Mouse (Mus musculus): ENCODE data around the gene Slc44a3. TPM values are rescaled to one million over a fixed set of nuclear protein-coding genes. Genes with fewer than 3 reads are reported as not detected.

Slc44a3 gene
- polyA plus RNA-seq, 1 experiment from 2014 or later = 15.2 TPM

GRCm38 (mm10) chr3:121500734-121501133 lies 31.5 kb downstream of the Slc44a3 start:
- WGBS (ENCODE audit: insufficient replicate concordance) = 59% methylated on average over 5 of the region's 5 CpGs
- no peak overlapping the region for H3K4me3 ChIP-seq (ENCODE audit: low read depth, low read length)
- H3K4me2 ChIP-seq (ENCODE audit: low read depth, low read length) = no peak overlapping the region
- H3K4me1 ChIP-seq (ENCODE audit: insufficient read depth) = no peaks in the 10 kb centered on the region
- no peak overlapping the region for H3K9ac ChIP-seq (replicated peaks)
- no peaks in the 10 kb centered on the region for H3K9me3 ChIP-seq (ENCODE audit: low read length)
- 0 out of 2 replicates have a peak, but pooled peaks cover 4% of the 10 kb centered on the region for H3K36me3 ChIP-seq (replicated peaks; ENCODE audit: insufficient read depth, low read length)
- ATAC-seq (no peak), DNase-seq (no peak)
- no peaks in the 10 kb centered on the region for H3K27me3 ChIP-seq (ENCODE audit: insufficient read depth, low read length)
- no peak overlapping the region for H3K27ac ChIP-seq (ENCODE audit: low read depth)
- no peak for TF ChIP-seq CTCF (IDR thresholded peaks at IDR 0.05; ENCODE audit: low read depth)
- TF ChIP-seq EP300 (IDR thresholded peaks at IDR 0.05; ENCODE audit: low read depth) = no peak

- H3K9ac ChIP-seq (replicated peaks) = no peak overlapping the region
Measured at GRCm38 (mm10) chr3:121500225-121500624, 32.0 kb downstream of the Slc44a3 start.

GRCm38 (mm10) chr3:121493997-121494421 lies 38.2 kb downstream of the Slc44a3 start:
- H3K9me3 ChIP-seq (ENCODE audit: low read length) = no peaks in the 10 kb centered on the region
- no peak for ATAC-seq
- no peak for DNase-seq
- H3K27ac ChIP-seq (ENCODE audit: low read depth) = no peak overlapping the region
- H3K36me3 ChIP-seq (replicated peaks; ENCODE audit: insufficient read depth, low read length) = 0 out of 2 replicates have a peak, but pooled peaks cover 6% of the 10 kb centered on the region
- H3K4me3 ChIP-seq (ENCODE audit: low read depth, low read length) = 0 out of 2 replicates have a peak overlapping the region, but pooled peaks have one; percentile 13
- H3K27me3 ChIP-seq (ENCODE audit: insufficient read depth, low read length) = no peaks in the 10 kb centered on the region
- no peaks in the 10 kb centered on the region; the same call in 1 of the 2 replicates for H3K4me1 ChIP-seq (ENCODE audit: insufficient read depth)
- TF ChIP-seq EP300 (IDR thresholded peaks at IDR 0.05; ENCODE audit: low read depth) = no peak
- no peak for TF ChIP-seq CTCF (IDR thresholded peaks at IDR 0.05; ENCODE audit: low read depth)
- 60% methylated on average over 7 of the region's 7 CpGs for WGBS (ENCODE audit: insufficient replicate concordance)
- H3K4me2 ChIP-seq (ENCODE audit: low read depth, low read length) = 0 out of 2 replicates have a peak overlapping the region, but pooled peaks have one; percentile 26
- no peak overlapping the region for H3K9ac ChIP-seq (replicated peaks)

More at GRCm38 (mm10) chr3:121500225-121500624, 32.0 kb downstream of the Slc44a3 start:
- Histone ChIP-seq H3K9me3 (ENCODE audit: low read length) (no peaks in the 10 kb centered on the region), H3K27me3 (ENCODE audit: insufficient read depth, low read length) (no peaks in the 10 kb centered on the region), H3K4me3 (ENCODE audit: low read depth, low read length) (no peak overlapping the region), H3K27ac (ENCODE audit: low read depth) (no peak overlapping the region), H3K4me2 (ENCODE audit: low read depth, low read length) (no peak overlapping the region), H3K36me3 (replicated peaks; ENCODE audit: insufficient read depth, low read length) (0 out of 2 replicates have a peak, but pooled peaks cover 6% of the 10 kb centered on the region), H3K4me1 (ENCODE audit: insufficient read depth) (no peaks in the 10 kb centered on the region)
- peak; percentile 78 for DNase-seq
- TF ChIP-seq CTCF (IDR thresholded peaks at IDR 0.05; ENCODE audit: low read depth) = peak; percentile 95
- TF ChIP-seq EP300 (IDR thresholded peaks at IDR 0.05; ENCODE audit: low read depth) = no peak
- ATAC-seq = peak; percentile 45; the same call in 1 of the 2 replicates
- WGBS (ENCODE audit: insufficient replicate concordance) = 32% methylated on average over 10 of the region's 10 CpGs

GRCm38 (mm10) chr3:121492026-121492425 lies 40.2 kb downstream of the Slc44a3 start:
- H3K36me3 ChIP-seq (replicated peaks; ENCODE audit: insufficient read depth, low read length) = 0 out of 2 replicates have a peak, but pooled peaks cover 6% of the 10 kb centered on the region
- no peak overlapping the region for H3K4me3 ChIP-seq (ENCODE audit: low read depth, low read length)
- 67% methylated on average over 5 of the region's 5 CpGs for WGBS (ENCODE audit: insufficient replicate concordance)
- no peak overlapping the region for H3K4me2 ChIP-seq (ENCODE audit: low read depth, low read length)
- no peaks in the 10 kb centered on the region; the same call in 1 of the 2 replicates for H3K4me1 ChIP-seq (ENCODE audit: insufficient read depth)
- DNase-seq = no peak
- H3K27me3 ChIP-seq (ENCODE audit: insufficient read depth, low read length) = no peaks in the 10 kb centered on the region
- TF ChIP-seq EP300 (IDR thresholded peaks at IDR 0.05; ENCODE audit: low read depth) = no peak
- TF ChIP-seq CTCF (IDR thresholded peaks at IDR 0.05; ENCODE audit: low read depth) = no peak
- ATAC-seq = no peak
- no peak overlapping the region for H3K27ac ChIP-seq (ENCODE audit: low read depth)
- no peak overlapping the region for H3K9ac ChIP-seq (replicated peaks)
- H3K9me3 ChIP-seq (ENCODE audit: low read length) = no peaks in the 10 kb centered on the region

- ATAC-seq (0 out of 2 replicates have a peak, but pooled peaks have one; percentile 23), DNase-seq (no peak)
- Histone ChIP-seq H3K4me1 (ENCODE audit: insufficient read depth) (no peaks in the 10 kb centered on the region; the same call in 1 of the 2 replicates), H3K9ac (replicated peaks) (no peak overlapping the region), H3K36me3 (replicated peaks; ENCODE audit: insufficient read depth, low read length) (0 out of 2 replicates have a peak, but pooled peaks cover 3% of the 10 kb centered on the region), H3K9me3 (ENCODE audit: low read length) (no peaks in the 10 kb centered on the region), H3K27me3 (ENCODE audit: insufficient read depth, low read length) (no peaks in the 10 kb centered on the region), H3K4me3 (ENCODE audit: low read depth, low read length) (no peak overlapping the region), H3K27ac (ENCODE audit: low read depth) (no peak overlapping the region), H3K4me2 (ENCODE audit: low read depth, low read length) (no peak overlapping the region)
- WGBS (ENCODE audit: insufficient replicate concordance) = 35% methylated on average over 5 of the region's 5 CpGs
- TF ChIP-seq EP300 (IDR thresholded peaks at IDR 0.05; ENCODE audit: low read depth) (no peak), CTCF (IDR thresholded peaks at IDR 0.05; ENCODE audit: low read depth) (no peak)
Measured at GRCm38 (mm10) chr3:121490941-121491340, 41.3 kb downstream of the Slc44a3 start.

GRCm38 (mm10) chr3:121489462-121490118 lies 42.6 kb downstream of the Slc44a3 start:
- Histone ChIP-seq H3K27ac (ENCODE audit: low read depth) (no peak overlapping the region), H3K36me3 (replicated peaks; ENCODE audit: insufficient read depth, low read length) (no peaks in the 10 kb centered on the region), H3K4me3 (ENCODE audit: low read depth, low read length) (no peak overlapping the region), H3K9ac (replicated peaks) (no peak overlapping the region), H3K4me1 (ENCODE audit: insufficient read depth) (no peaks in the 10 kb centered on the region; the same call in 1 of the 2 replicates), H3K9me3 (ENCODE audit: low read length) (no peaks in the 10 kb centered on the region), H3K27me3 (ENCODE audit: insufficient read depth, low read length) (no peaks in the 10 kb centered on the region), H3K4me2 (ENCODE audit: low read depth, low read length) (no peak overlapping the region)
- ATAC-seq (no peak), DNase-seq (no peak)
- 79% methylated on average over 12 of the region's 12 CpGs for WGBS (ENCODE audit: insufficient replicate concordance)
- TF ChIP-seq CTCF (IDR thresholded peaks at IDR 0.05; ENCODE audit: low read depth) (no peak), EP300 (IDR thresholded peaks at IDR 0.05; ENCODE audit: low read depth) (no peak)

All from liver, postnatal 0 days (tissue).